8 mouse cellular contexts compared by ENCODE assay signal in genomic region chr5:77170593-77170992, GRCm38 (mm10). TPM values are rescaled to one million over a fixed set of nuclear protein-coding genes. Genes with fewer than 3 reads are reported as not detected.
A peak's percentile ranks its signal among the peaks of the same experiment; 100 is the strongest.
DNase-seq lines count a peak whose midpoint lies in the region; ATAC-seq and TF ChIP-seq lines count a peak whose summit lies in the region.

No protein-coding gene starts in this region.

- H3K36me3 ChIP-seq in forebrain, embryonic 13.5 days (ENCODE audit: poor library complexity, severe bottlenecking), result no peaks in the 10 kb centered on the region
- H3K36me3 ChIP-seq in forebrain, embryonic 16.5 days (ENCODE audit: control insufficient read depth, insufficient read depth), result no peaks in the 10 kb centered on the region
- no peaks in the 10 kb centered on the region for H3K36me3 ChIP-seq in liver, postnatal 0 days (replicated peaks; ENCODE audit: insufficient read depth, low read length)
- no peaks in the 10 kb centered on the region for H3K36me3 ChIP-seq in liver, embryonic 11.5 days (ENCODE audit: control insufficient read depth, insufficient read depth, low read length)

- no peak for TF ChIP-seq POLR2A in cortical plate, adult 2 months (IDR thresholded peaks at IDR 0.05; ENCODE audit: extremely low read depth, insufficient read depth, low read length)

- no peaks in the 10 kb centered on the region for H3K9me3 ChIP-seq in forebrain, embryonic 13.5 days (replicated peaks)
- H3K9me3 ChIP-seq in forebrain, embryonic 16.5 days (ENCODE audit: control insufficient read depth, low read length), result no peaks in the 10 kb centered on the region
- H3K9me3 ChIP-seq in liver, postnatal 0 days (ENCODE audit: low read length), result no peaks in the 10 kb centered on the region
- H3K9me3 ChIP-seq in liver, embryonic 11.5 days (ENCODE audit: control insufficient read depth, low read length), result no peaks in the 10 kb centered on the region

- DNase-seq in liver, postnatal 0 days, result no peak
- no peak for DNase-seq in liver, embryonic 11.5 days (ENCODE audit: low spot score)
- peak; percentile 24 to 30 for DNase-seq in kidney, postnatal 36 days
- no peak for DNase-seq in thymus, postnatal 36 days
- DNase-seq in thymus, postnatal 25 days, result no peak

- no peaks in the 10 kb centered on the region for H3K27me3 ChIP-seq in forebrain, embryonic 13.5 days
- H3K27me3 ChIP-seq in forebrain, embryonic 16.5 days (replicated peaks; ENCODE audit: control insufficient read depth, insufficient read depth, low read length), result no peaks in the 10 kb centered on the region
- no peaks in the 10 kb centered on the region for H3K27me3 ChIP-seq in liver, postnatal 0 days (ENCODE audit: insufficient read depth, low read length)
- no peaks in the 10 kb centered on the region for H3K27me3 ChIP-seq in liver, embryonic 11.5 days (replicated peaks; ENCODE audit: control insufficient read depth, insufficient read depth, low read length)

- H3K4me3 ChIP-seq in forebrain, embryonic 13.5 days, result no peak overlapping the region
- no peak overlapping the region for H3K4me3 ChIP-seq in forebrain, embryonic 16.5 days (replicated peaks; ENCODE audit: low read length)
- H3K4me3 ChIP-seq in liver, postnatal 0 days (ENCODE audit: low read depth, low read length), result no peak overlapping the region
- H3K4me3 ChIP-seq in liver, embryonic 11.5 days (ENCODE audit: low read depth, low read length), result no peak overlapping the region
- H3K4me3 ChIP-seq in cortical plate, adult 2 months (ENCODE audit: insufficient read depth, low read length), result no peak overlapping the region

- 0 out of 2 replicates have a peak, but pooled peaks have one; percentile 38 for ATAC-seq in forebrain, embryonic 13.5 days
- ATAC-seq in forebrain, embryonic 16.5 days, result no peak
- ATAC-seq in liver, postnatal 0 days, result peak; percentile 48; the same call in 1 of the 2 replicates
- no peak for ATAC-seq in liver, embryonic 11.5 days (replicated peaks; ENCODE audit: low FRiP score)

- no peaks in the 10 kb centered on the region for H3K4me1 ChIP-seq in forebrain, embryonic 13.5 days
- no peaks in the 10 kb centered on the region for H3K4me1 ChIP-seq in forebrain, embryonic 16.5 days (replicated peaks; ENCODE audit: control insufficient read depth, insufficient read depth, low read length)
- no peaks in the 10 kb centered on the region for H3K4me1 ChIP-seq in liver, postnatal 0 days (ENCODE audit: insufficient read depth)
- no peaks in the 10 kb centered on the region for H3K4me1 ChIP-seq in liver, embryonic 11.5 days (replicated peaks; ENCODE audit: control insufficient read depth, insufficient read depth, low read length)
- H3K4me1 ChIP-seq in cortical plate, adult 2 months (ENCODE audit: control insufficient read depth, insufficient read depth, low read length), result no peaks in the 10 kb centered on the region

- H3K27ac ChIP-seq in forebrain, embryonic 13.5 days, result no peak overlapping the region
- H3K27ac ChIP-seq in forebrain, embryonic 16.5 days (ENCODE audit: low read length), result no peak overlapping the region
- H3K27ac ChIP-seq in liver, postnatal 0 days (ENCODE audit: low read depth), result no peak overlapping the region
- H3K27ac ChIP-seq in liver, embryonic 11.5 days (ENCODE audit: low read depth, low read length), result no peak overlapping the region
- no peak overlapping the region for H3K27ac ChIP-seq in cortical plate, adult 2 months (ENCODE audit: insufficient read depth, low read length)

- no peak for TF ChIP-seq EP300 in liver, postnatal 0 days (IDR thresholded peaks at IDR 0.05; ENCODE audit: low read depth)

- H3K9ac ChIP-seq in forebrain, embryonic 13.5 days, result no peak overlapping the region
- H3K9ac ChIP-seq in forebrain, embryonic 16.5 days (replicated peaks; ENCODE audit: low read depth, low read length), result no peak overlapping the region
- H3K9ac ChIP-seq in liver, postnatal 0 days (replicated peaks), result no peak overlapping the region
- no peak overlapping the region for H3K9ac ChIP-seq in liver, embryonic 11.5 days (ENCODE audit: low read depth, low read length)

- peak; percentile 80 for TF ChIP-seq CTCF in liver, postnatal 0 days (IDR thresholded peaks at IDR 0.05; ENCODE audit: low read depth)
- TF ChIP-seq CTCF in cortical plate, adult 2 months (IDR thresholded peaks at IDR 0.05; ENCODE audit: extremely low read depth, insufficient read depth, low read length), result peak; percentile 51

- WGBS in forebrain, embryonic 13.5 days, result 57% methylated on average over 5 of the region's 5 CpGs
- 47% methylated on average over 4 of the region's 5 CpGs for WGBS in forebrain, embryonic 16.5 days
- 54% methylated on average over 4 of the region's 5 CpGs for WGBS in liver, postnatal 0 days (ENCODE audit: insufficient replicate concordance)
- WGBS in liver, embryonic 11.5 days, result 55% methylated on average over 4 of the region's 5 CpGs

- H3K4me2 ChIP-seq in forebrain, embryonic 13.5 days, result no peak overlapping the region
- H3K4me2 ChIP-seq in forebrain, embryonic 16.5 days (ENCODE audit: low read length), result no peak overlapping the region
- H3K4me2 ChIP-seq in liver, postnatal 0 days (ENCODE audit: low read depth, low read length), result no peak overlapping the region
- no peak overlapping the region for H3K4me2 ChIP-seq in liver, embryonic 11.5 days

RNA-seq across cellular contexts. Expression of gene Spink2, which starts 40.7 kb away (rescaled TPM):
- 0.94 and 1.4 TPM in 2 replicates for polyA plus RNA-seq in forebrain, embryonic 13.5 days (2015; fragmentation: Nextera tagmentation; extraction: Ambion mirVana)
- 0.35 and 0.61 TPM in 2 replicates for polyA plus RNA-seq in forebrain, embryonic 16.5 days (2015; fragmentation: Nextera tagmentation; extraction: Ambion mirVana)
- polyA plus RNA-seq in liver, postnatal 0 days (2015; fragmentation: Nextera tagmentation; extraction: Ambion mirVana), result not detected in 2 replicates
- 0.29 TPM in 1 of 2 replicates, not detected in the other for polyA plus RNA-seq in liver, embryonic 11.5 days (2014; fragmentation: Nextera tagmentation; extraction: Ambion mirVana)
- not detected in 2 replicates for polyA plus RNA-seq in cortical plate, adult 2 months (2012; rRNA removed)

RNA-seq across cellular contexts. Expression of gene Hopx, which starts 55.7 kb away (rescaled TPM):
- polyA plus RNA-seq in forebrain, embryonic 13.5 days (2015; fragmentation: Nextera tagmentation; extraction: Ambion mirVana), result 1.4 and 1.5 TPM in 2 replicates
- polyA plus RNA-seq in forebrain, embryonic 16.5 days (2015; fragmentation: Nextera tagmentation; extraction: Ambion mirVana), result 1.2 and 1.6 TPM in 2 replicates
- 0.78 and 0.95 TPM in 2 replicates for polyA plus RNA-seq in liver, postnatal 0 days (2015; fragmentation: Nextera tagmentation; extraction: Ambion mirVana)
- polyA plus RNA-seq in liver, embryonic 11.5 days (2014; fragmentation: Nextera tagmentation; extraction: Ambion mirVana), result 0.15 TPM in 1 of 2 replicates, not detected in the other
- 88.2 and 88.6 TPM in 2 replicates for polyA plus RNA-seq in cortical plate, adult 2 months (2012; rRNA removed)

Comparison
In these comparisons a context has a peak if more than half of its experiments do, and no peak if none do; other contexts are left out.
1. ATAC-seq: peak in forebrain, embryonic 13.5 days (single experiment) and liver, postnatal 0 days (single experiment); none in forebrain, embryonic 16.5 days (single experiment) and liver, embryonic 11.5 days (single experiment).
2. DNase-seq: peak in kidney, postnatal 36 days (2 of 2); none in liver, postnatal 0 days (single experiment), liver, embryonic 11.5 days (single experiment), thymus, postnatal 36 days (0 of 2) and thymus, postnatal 25 days (single experiment).
3. RNA of gene Hopx, which starts 55.7 kb away (polyA plus RNA-seq): 88.2 to 88.6 TPM in cortical plate, adult 2 months; 1.4 to 1.5 TPM in forebrain, embryonic 13.5 days, 1.2 to 1.6 TPM in forebrain, embryonic 16.5 days, 0.78 to 0.95 TPM in liver, postnatal 0 days and 0.15 TPM in liver, embryonic 11.5 days; every median in the first group is over 10 times any median in the second.